Mouse (Mus musculus) liver, postnatal 0 days (tissue): ENCODE data around the gene 9930104L06Rik.

Experiments used
- CTCF ChIP-seq: sonication (generic); IDR thresholded peaks from 2 replicates; pipeline ENCODE4 v1.5.1; 2016; ENCODE audit warnings: antibody characterized with exemption, low read depth
- EP300 ChIP-seq: IDR thresholded peaks from 2 replicates; pipeline ENCODE4 v1.6.1; 2016; ENCODE audit warnings: antibody characterized with exemption, low read depth, mild to moderate bottlenecking

DNA sequence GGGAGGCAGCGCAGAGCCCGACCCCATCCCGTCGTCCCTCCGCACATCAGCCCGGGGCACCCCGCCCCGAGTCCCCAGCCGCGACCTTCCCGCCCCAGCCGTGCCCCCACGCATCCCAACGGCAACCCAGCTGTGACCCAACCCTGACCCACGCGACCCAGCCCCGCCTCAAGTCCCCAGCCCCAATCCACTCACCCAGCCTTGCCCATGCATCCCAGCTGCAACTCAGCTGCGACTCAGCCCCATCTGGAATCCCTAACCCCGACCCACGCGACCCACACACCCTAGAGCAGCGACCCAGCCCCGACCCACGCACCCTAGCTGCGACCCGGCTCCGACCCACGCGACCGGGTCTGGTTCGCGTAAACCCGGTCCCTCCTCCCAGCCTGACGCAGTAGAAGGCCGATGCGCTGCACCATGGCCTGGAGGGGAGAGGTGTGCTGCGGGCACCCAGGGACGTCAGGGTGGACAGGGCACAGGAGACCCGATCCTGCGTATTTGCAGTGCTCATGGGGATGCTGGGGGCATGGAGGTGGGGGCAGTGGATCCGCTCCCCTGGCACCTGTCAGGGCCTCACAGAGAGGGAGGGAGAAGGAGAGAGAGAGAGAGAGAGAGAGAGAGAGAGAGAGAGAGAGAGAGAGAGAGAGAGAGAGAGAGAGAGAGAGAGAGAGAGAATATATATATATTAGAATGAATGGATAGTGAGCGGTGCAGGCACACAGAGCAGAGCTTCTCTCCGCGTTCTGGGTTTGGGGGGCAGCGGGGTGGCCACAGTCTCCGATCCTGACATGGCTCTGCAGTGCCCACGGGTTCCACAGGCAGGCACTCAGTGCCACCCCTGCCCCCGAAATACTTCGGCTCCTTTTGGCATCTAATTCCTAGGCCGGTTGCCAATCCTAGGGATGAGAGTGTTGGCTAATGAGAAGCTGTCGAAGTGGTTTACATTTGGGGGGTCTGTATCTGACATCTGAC is 50.2 kb downstream of the 9930104L06Rik start:
- TF ChIP-seq CTCF (no peak), EP300 (no peak)
